Mouse (Mus musculus): ENCODE data around the gene Slc44a4.

DNA sequence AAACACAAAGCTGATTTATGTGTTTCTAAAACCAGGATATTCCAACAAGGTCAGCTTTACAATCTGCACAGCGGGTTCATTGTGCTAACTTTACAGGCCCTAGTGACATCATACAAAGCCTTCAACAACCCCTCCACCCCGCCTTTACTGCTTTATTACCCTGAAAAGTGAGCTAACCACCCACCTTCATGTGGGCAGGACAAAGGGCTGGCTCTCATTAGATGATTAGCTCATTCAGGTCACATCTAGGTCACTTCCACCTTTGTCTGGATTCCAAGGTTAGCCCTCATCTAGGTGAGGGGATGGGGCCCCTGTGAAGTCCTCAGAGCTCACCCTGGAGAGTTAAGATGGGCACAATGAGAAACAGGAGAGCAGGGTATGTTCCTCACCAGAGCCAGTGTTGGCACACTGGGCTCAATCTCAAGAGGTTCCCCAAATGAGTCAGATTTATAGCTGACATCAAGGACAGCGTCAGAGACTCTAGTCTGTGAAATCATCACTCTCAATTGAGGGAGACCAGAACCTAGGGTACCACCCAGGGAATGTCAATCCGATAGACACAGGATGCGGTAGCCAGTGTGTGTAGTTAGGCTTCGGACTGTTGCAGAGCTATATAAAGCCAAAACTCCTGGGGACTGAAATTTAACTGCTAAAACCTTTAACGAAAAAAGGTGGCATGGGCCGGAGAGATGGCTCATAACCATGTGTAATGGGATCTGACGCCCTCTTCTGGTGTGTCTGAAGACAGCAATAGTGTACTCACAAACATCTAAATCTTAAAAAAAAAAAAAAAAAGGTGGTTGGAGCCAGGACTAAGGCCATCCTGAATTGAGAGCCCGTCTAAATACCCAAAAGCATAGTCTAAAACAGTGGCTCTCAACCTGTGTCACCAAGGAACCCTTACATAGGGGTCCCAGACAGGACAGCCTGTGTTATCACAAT, 36.5 kb downstream of the Slc44a4 start:
- TF ChIP-seq CTCF (IDR thresholded peaks at IDR 0.05; ENCODE audit: borderline replicate concordance, control insufficient read depth, extremely low read depth, insufficient read depth, low read length, poor library complexity) (no peak), POLR2A (IDR thresholded peaks at IDR 0.05; ENCODE audit: control insufficient read depth, extremely low read depth, insufficient read depth, low read length, poor library complexity) (no peak)
